Mouse (Mus musculus) liver, embryonic 14.5 days (tissue): ENCODE results near the gene Col6a1. TPM values are rescaled to one million over a fixed set of nuclear protein-coding genes. Genes with fewer than 3 reads are reported as not detected.
"Not testable (repeated sequence)": the region's sequence is repeated elsewhere in the genome, so short reads cannot be mapped to it uniquely, and the experiment has no call there.

Experiments used
- ATAC-seq: fragments of 200-750 bp; cut with Nextera tagmentation; 2 replicates; pipeline ENCODE4 v1.8.0; 2017; ENCODE audit warnings: moderate number of reproducible peaks, mild to moderate bottlenecking, moderate library complexity; ENCODE audit not compliant: insufficient read depth
- DNase-seq, 3 experiments: peaks; one replicate each; pipeline ENCODE4 v3.0.0-alpha.2; 2012 to 2013; ENCODE audit warnings: low read depth in 3 of 3, low spot score in 3 of 3
- H3K27ac ChIP-seq: fragments of 300-500 bp; sonication (generic); 2 replicates; pipeline ENCODE4 v1.5.1; 2014; ENCODE audit warnings: moderate library complexity, mild to moderate bottlenecking, control low read depth, inconsistent platforms
- H3K27me3 ChIP-seq: fragments of 300-500 bp; sonication (generic); 2 replicates; pipeline ENCODE4 v1.6.1; 2014; ENCODE audit warnings: mild to moderate bottlenecking, low read length, moderate library complexity; ENCODE audit not compliant: control insufficient read depth, insufficient read depth
- H3K36me3 ChIP-seq: fragments of 300-500 bp; sonication (generic); replicated peaks from 2 replicates; pipeline ENCODE4 v1.6.1; 2014; ENCODE audit warnings: low read depth; ENCODE audit not compliant: control insufficient read depth, insufficient read depth
- H3K4me1 ChIP-seq, 2 experiments: fragments of 200-500 bp in 1 of 2; fragments of 300-500 bp in 1 of 2; sonication (generic) in 1 of 2; replicated peaks; 2 replicates each; pipeline ENCODE4 v1.6.1; 2012 to 2014; ENCODE audit warnings: antibody characterized with exemption in 1 of 2, inconsistent platforms in 1 of 2, low read length in 1 of 2; ENCODE audit not compliant: control insufficient read depth in 2 of 2, insufficient read depth in 2 of 2
- H3K4me2 ChIP-seq: fragments of 300-500 bp; sonication (generic); 2 replicates; pipeline ENCODE4 v1.6.1; 2014; ENCODE audit warnings: low read depth, mild to moderate bottlenecking, control low read depth, moderate library complexity
- H3K4me3 ChIP-seq, 2 experiments: fragments of 200-500 bp in 1 of 2; fragments of 300-500 bp in 1 of 2; sonication (generic) in 1 of 2; 2 replicates each; pipeline ENCODE4 v1.5.1; 2012 to 2014; ENCODE audit warnings: low read depth in 2 of 2, low read length in 2 of 2, mild to moderate bottlenecking in 2 of 2, control low read depth in 1 of 2, inconsistent platforms in 1 of 2, moderate library complexity in 1 of 2; ENCODE audit not compliant: insufficient read depth in 1 of 2
- H3K9ac ChIP-seq: fragments of 300-500 bp; sonication (generic); replicated peaks from 2 replicates; pipeline ENCODE4 v1.6.1; 2014; ENCODE audit warnings: mild to moderate bottlenecking, control low read depth, moderate library complexity
- H3K9me3 ChIP-seq: fragments of 300-500 bp; sonication (generic); 2 replicates; pipeline ENCODE4 v1.6.1; 2016; ENCODE audit warnings: low read length, mixed read lengths; ENCODE audit not compliant: control insufficient read depth
- CTCF ChIP-seq: IDR thresholded peaks from 2 replicates; pipeline ENCODE4 v1.5.1; 2016; ENCODE audit warnings: antibody characterized with exemption, low read depth, control low read depth
- EP300 ChIP-seq: IDR thresholded peaks from 2 replicates; pipeline ENCODE4 v1.6.1; 2016; ENCODE audit warnings: antibody characterized with exemption, low read depth
- WGBS: fragments of 180-500 bp; shearing (Covaris S2); extraction: QIAGEN DNeasy Blood & Tissue Kit; methylation state at CpG from one replicate; pipeline ENCODE4 v1.1.7; 2014; ENCODE audit not compliant: insufficient replicate concordance; 5-methylcytosine and 5-hydroxymethylcytosine counted together
- polyA plus RNA-seq, 2 experiments: library from polyadenylated mRNA; depleted of rRNA in 1 of 2; stranded (reverse) in 1 of 2; unstranded in 1 of 2; fragments of >200 nt; fragmentation: Nextera tagmentation in 1 of 2; extraction: Ambion mirVana in 1 of 2; gene quantifications; 2 replicates each; pipeline versions ENCODE4 v1.2.1 to v1.2.3; 2012 to 2014

Gene Col6a1
- polyA plus RNA-seq, 2 experiments = 4.8 to 6.1 TPM

DNA sequence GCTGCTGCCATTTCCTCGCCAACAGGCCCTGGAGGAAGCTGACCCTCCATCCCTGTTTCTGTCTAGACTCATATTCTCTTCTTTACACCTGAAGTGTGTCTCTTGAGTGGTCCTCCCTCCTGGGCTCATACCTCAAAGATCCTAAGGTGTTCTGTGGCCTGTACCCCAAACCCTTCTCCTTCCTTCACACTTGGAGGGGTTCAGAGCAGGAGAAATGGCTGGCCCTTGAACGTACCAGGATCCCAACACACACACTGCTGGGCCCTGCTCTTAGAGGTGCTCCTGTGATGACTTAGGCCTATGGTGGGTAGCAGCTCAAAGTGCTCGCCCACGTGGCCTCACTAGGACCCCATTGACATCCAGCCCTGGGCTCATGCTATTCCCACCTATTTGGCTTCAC, 39.0 kb upstream of the Col6a1 start:
- DNase-seq = no peak
- Histone ChIP-seq H3K27me3 (no peaks in the 10 kb centered on the region), H3K4me1 (no peaks in the 10 kb centered on the region), H3K9ac (no peak overlapping the region), H3K9me3 (no peaks in the 10 kb centered on the region), H3K36me3 (no peaks in the 10 kb centered on the region), H3K4me2 (no peak overlapping the region), H3K4me3 (no peak overlapping the region), H3K27ac (no peak overlapping the region)
- TF ChIP-seq EP300 (no peak), CTCF (no peak)
- no peak for ATAC-seq
- 62% methylated on average over 4 of the region's 4 CpGs for WGBS

DNA sequence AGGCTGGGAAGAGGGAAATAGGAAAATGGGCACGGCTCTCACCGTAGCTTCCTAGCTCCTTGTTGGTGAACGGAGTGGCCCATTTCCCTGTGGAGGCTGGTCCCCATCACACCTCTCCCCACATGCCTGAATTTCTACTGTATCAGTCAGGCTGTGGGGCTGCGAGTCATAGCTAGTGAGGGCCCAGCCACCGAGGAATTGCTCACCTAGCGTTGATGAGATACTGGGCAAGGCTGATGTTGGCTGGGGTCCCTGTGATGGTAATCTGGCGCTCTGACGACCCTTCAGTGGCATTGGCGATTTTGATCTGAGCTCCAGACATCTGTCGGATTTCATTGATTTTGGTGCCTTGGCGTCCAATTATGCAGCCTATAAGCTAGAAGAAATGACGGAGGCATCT, 37.0 kb upstream of the Col6a1 start:
- no peaks in the 10 kb centered on the region for H3K4me1 ChIP-seq
- no peaks in the 10 kb centered on the region for H3K9me3 ChIP-seq
- no peak overlapping the region for H3K4me2 ChIP-seq
- H3K27ac ChIP-seq = no peak overlapping the region
- no peak overlapping the region for H3K9ac ChIP-seq
- no peak for DNase-seq
- no peak overlapping the region for H3K4me3 ChIP-seq
- no peak for TF ChIP-seq CTCF
- TF ChIP-seq EP300 = no peak
- H3K36me3 ChIP-seq = no peaks in the 10 kb centered on the region
- no peaks in the 10 kb centered on the region for H3K27me3 ChIP-seq
- ATAC-seq = no peak
- 80% methylated on average over 12 of the region's 12 CpGs for WGBS

- no peak for ATAC-seq
- TF ChIP-seq EP300 = no peak
- TF ChIP-seq CTCF = no peak
- Histone ChIP-seq H3K4me2 (no peak overlapping the region), H3K36me3 (no peaks in the 10 kb centered on the region), H3K9ac (no peak overlapping the region), H3K4me3 (no peak overlapping the region), H3K27me3 (no peaks in the 10 kb centered on the region), H3K9me3 (no peaks in the 10 kb centered on the region), H3K4me1 (no peaks in the 10 kb centered on the region), H3K27ac (no peak overlapping the region)
- DNase-seq = no peak
- 62% methylated on average over 7 of the region's 7 CpGs for WGBS
These were observed 36.4 kb upstream of the Col6a1 start for GRCm38 (mm10) chr10:76762411-76762810.

DNA sequence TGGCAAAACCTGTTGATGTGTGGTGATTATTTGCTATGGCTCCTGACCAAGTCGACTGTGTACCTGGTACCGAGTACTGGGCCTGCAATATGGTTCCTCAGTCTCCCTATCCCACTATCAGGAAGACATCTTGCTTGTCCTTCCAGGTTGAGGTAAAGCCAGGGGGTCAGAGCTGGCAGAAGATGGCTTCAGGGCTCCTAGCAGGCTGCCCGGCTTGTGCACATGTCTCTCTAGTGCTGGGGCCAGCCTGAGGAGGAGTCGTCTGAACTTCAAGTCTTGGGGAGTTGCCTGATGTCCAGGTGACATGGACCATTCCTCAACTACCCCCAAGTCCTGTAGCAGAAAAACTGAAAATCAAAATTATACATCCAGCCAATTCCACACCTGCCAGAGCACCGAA, 33.9 kb upstream of the Col6a1 start:
- H3K4me2 ChIP-seq = no peak overlapping the region
- DNase-seq = no peak
- H3K4me3 ChIP-seq = no peak overlapping the region
- TF ChIP-seq EP300 = no peak
- TF ChIP-seq CTCF = no peak
- no peak overlapping the region for H3K9ac ChIP-seq
- H3K27me3 ChIP-seq = no peaks in the 10 kb centered on the region
- H3K4me1 ChIP-seq = no peaks in the 10 kb centered on the region
- H3K9me3 ChIP-seq = no peaks in the 10 kb centered on the region
- H3K27ac ChIP-seq = no peak overlapping the region
- no peaks in the 10 kb centered on the region for H3K36me3 ChIP-seq
- ATAC-seq = no peak
- WGBS = 60% methylated on average over 5 of the region's 5 CpGs

DNA sequence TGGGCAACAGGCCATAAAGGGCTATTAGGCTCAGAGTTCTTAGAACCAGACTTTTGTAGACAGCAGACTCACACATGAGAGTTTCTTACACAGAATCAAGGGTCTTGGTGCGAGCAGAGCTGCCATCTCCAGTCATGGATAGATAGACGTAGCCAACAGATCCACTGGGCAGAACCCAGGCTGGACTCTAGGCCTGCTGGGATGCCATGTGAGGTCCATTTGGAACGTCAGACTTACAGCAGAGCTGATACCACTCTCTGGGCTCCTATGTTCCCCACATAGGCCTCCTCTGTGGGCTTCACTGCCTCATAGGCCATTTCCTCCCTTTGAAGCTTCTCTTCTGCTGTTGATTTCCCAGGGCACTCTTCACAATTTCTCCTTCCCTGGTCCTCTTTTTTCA, 27.7 kb upstream of the Col6a1 start:
- DNase-seq = no peak

DNA sequence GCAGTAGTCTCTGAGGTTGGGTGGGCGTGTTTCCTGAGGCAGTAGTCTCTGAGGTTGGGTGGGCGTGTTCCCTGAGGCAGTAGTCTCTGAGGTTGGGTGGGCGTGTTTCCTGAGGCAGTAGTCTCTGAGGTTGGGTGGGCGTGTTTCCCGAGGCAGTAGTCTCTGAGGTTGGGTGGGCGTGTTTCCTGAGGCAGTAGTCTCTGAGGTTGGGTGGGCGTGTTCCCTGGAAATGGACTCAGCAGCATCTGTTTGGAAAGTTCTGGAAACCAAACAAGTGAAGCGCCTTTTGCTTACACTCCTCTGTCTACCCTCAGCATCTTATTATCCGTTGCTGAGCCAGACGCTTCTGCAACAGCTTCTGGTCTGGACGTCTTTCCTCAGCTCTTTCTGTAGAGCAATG, 18.3 kb upstream of the Col6a1 start:
- H3K27me3 ChIP-seq, H3K9me3 ChIP-seq, H3K4me3 ChIP-seq, H3K4me2 ChIP-seq, H3K27ac ChIP-seq, H3K9ac ChIP-seq, DNase-seq, H3K4me1 ChIP-seq, ATAC-seq, H3K36me3 ChIP-seq: not testable (repeated sequence)
- 21% methylated on average over 11 of the region's 11 CpGs for WGBS

More for the DNA sequence above, 27.7 kb upstream of the Col6a1 start:
- no peak for ATAC-seq
- Histone ChIP-seq H3K4me1 (no peaks in the 10 kb centered on the region), H3K27ac (no peak overlapping the region), H3K9ac (no peak overlapping the region), H3K27me3 (no peaks in the 10 kb centered on the region), H3K4me2 (no peak overlapping the region), H3K36me3 (no peaks in the 10 kb centered on the region), H3K9me3 (no peaks in the 10 kb centered on the region), H3K4me3 (no peak overlapping the region)
- no peak for TF ChIP-seq CTCF
- TF ChIP-seq EP300 = no peak
- 51% methylated on average over 3 of the region's 3 CpGs for WGBS
